Mouse (Mus musculus): ENCODE data around the gene Zfp651. TPM values are rescaled to one million over a fixed set of nuclear protein-coding genes. Genes with fewer than 3 reads are reported as not detected.

Zfp651 gene
- 8.0 and 9.8 TPM in 2 replicates for polyA plus RNA-seq (2014; fragmentation: Nextera tagmentation; extraction: Ambion mirVana)

DNA sequence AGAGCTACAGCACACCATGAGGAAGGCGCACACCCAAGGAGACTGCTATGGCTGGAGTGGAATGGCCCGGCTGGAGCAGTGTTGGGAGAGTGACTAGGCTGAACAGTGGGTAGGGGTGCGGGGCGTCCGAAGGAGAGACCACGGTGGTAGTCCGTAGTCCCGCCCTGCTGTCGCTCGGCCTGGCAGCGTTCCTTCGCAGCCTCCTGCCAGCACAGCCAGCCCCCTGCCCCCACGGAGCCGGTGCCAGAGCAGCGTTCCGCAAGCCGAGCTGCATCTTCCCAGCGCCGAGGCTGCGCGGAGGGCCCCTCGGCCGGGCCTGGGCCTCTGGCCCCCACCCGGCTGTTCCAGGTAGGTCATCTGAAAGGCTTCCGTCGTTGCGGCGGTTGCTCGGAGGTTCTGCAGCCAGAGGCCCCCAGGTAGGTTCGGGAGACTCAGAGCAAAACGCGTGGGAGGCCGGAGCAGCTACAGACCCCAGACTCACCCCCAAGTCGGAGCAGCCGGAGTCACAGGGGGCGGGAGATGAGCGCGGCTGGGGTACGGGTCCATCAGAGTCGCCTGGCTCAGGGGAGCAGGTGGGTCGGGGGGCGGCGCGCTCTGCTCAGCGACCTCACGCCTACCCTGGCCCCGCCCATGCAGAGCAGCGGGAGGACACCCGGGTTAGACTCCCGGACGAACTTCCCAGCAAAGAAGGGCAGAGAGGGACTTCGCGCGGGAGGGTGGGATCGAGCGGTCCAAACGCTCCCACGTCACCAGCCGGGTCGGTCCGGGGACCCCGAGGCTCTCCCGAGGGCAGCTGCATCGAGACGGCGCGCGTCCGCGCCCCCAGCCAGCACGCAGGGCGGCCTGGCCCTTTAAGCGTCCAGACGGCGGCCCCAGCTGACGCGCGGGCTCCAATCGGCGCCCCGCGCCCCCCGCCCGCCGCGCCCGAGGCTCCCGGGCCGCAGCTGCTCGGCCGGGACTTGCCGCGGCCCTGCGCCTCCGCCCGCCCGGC lies at the start of gene Zfp651:
Gene Zfp651 (plus strand): TSS at position 240 of the 991 bp plus-strand sequence.
- H3K9me3 ChIP-seq (ENCODE audit: control insufficient read depth, low read length), result no peaks in the 10 kb centered on the region

DNA sequence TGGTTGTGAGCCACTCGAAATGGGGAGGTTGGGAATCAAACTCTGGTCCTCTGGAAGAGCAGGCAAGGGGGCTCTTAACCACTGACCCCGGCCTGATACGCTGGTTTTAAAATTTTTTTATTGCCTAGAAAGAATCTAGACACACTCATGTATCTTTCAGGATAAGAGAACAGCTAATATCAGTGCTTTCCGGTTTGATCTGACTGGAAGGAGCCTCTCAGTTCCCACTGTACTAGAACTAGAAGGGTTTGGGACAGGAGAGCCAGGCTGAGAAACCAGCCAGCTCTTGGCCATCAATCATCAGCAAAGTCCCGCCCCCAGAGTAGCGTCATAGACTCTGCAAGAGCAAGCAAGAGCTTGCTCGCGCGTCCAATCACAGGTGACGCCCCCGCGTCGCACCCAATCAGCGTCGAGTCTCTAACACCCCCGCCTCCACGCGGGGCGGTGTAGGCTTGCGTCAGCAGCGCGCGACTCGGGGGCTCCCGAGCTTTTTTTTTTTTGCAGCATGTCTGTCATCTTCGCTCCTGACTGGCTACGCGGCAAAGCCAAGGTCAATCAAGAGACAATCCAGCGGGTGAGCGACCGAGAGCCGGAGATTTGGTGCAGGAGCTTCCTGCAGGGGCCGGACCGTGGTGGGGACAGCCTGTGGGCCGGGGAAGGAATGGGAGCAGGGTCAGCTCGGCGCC lies 49.1 kb upstream of the Zfp651 start, which contains the start of gene Ss18l2:
Gene Ss18l2 (plus strand): TSS at position 432 of the 686 bp plus-strand sequence.
- WGBS, result 5% methylated on average over 37 of the region's 37 CpGs
- peak within 1 kb of the TSS; percentile 68 for H3K4me2 ChIP-seq (replicated peaks; ENCODE audit: low read depth, low read length)
- peak; percentile 94 for ATAC-seq (ENCODE audit: low FRiP score, low TSS enrichment)
- peak within 1 kb of the TSS; percentile 82 for H3K4me3 ChIP-seq (ENCODE audit: low read length)
- H3K36me3 ChIP-seq (ENCODE audit: control insufficient read depth, insufficient read depth, low read length), result peaks cover 8% of the 10 kb centered on the region
- no peaks in the 10 kb centered on the region for H3K27me3 ChIP-seq (ENCODE audit: control insufficient read depth, insufficient read depth, low read length)
- peak within 1 kb of the TSS; percentile 88 for H3K27ac ChIP-seq (ENCODE audit: low read depth, low read length)
- H3K9ac ChIP-seq (ENCODE audit: low read depth, low read length), result peak within 1 kb of the TSS; percentile 88
- H3K9me3 ChIP-seq (ENCODE audit: control insufficient read depth, low read length), result no peaks in the 10 kb centered on the region
- H3K4me1 ChIP-seq (ENCODE audit: control insufficient read depth, insufficient read depth, low read length), result peaks cover 31% of the 10 kb centered on the region

More for the DNA sequence above, at the start of gene Zfp651:
- 1% methylated on average over 80 of the region's 97 CpGs for WGBS
- Histone ChIP-seq H3K9ac (ENCODE audit: low read depth, low read length) (peak within 1 kb of the TSS; percentile 92), H3K4me3 (ENCODE audit: low read length) (peak within 1 kb of the TSS; percentile 86), H3K27ac (ENCODE audit: low read depth, low read length) (peak within 1 kb of the TSS; percentile 93), H3K27me3 (ENCODE audit: control insufficient read depth, insufficient read depth, low read length) (no peaks in the 10 kb centered on the region), H3K4me2 (replicated peaks; ENCODE audit: low read depth, low read length) (peak within 1 kb of the TSS; percentile 94), H3K4me1 (ENCODE audit: control insufficient read depth, insufficient read depth, low read length) (peaks cover 26% of the 10 kb centered on the region; the same call in 1 of the 2 replicates), H3K36me3 (ENCODE audit: control insufficient read depth, insufficient read depth, low read length) (peaks cover 38% of the 10 kb centered on the region)
- ATAC-seq (ENCODE audit: low FRiP score, low TSS enrichment), result peak; percentile 75

DNA sequence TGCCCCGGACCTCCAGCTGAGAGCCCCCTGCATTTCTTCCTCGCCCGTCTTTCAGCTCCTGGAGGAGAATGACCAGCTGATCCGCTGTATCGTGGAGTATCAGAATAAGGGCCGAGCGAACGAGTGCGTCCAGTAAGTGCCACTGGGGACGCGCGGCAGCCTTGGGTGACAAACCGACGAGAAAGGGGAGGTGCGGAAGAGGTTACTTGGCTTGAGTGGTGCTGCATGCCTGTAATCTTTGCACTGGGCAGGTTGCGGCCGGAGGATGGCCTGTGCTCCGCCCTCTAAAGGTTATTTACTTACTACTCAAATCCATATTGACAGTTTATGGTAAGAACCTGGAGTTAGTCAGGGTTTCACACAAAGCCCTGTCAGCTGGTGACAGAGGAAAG lies 48.5 kb upstream of the Zfp651 start:
- ATAC-seq (ENCODE audit: low FRiP score, low TSS enrichment), result peak; percentile 13; the same call in 1 of the 2 replicates
- WGBS, result 0% methylated on average over 18 of the region's 18 CpGs

DNA sequence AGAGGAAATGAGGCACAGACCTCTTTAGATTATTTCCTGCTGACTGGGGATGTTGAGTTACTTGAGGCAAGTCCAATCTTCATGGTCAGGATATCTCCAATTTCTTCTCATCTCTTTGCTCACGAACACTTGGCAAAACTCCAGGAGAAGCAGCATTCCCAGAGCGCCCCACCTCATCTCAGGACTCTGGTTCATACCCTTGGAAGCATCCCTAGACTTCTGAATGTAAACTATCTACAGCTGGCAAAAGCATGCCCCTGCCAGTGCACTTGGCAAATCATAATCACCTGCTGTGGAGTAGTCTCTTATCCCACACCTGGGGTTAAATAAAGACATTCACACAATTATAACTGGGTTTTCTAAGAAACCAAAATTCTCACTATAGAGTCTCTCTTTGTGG lies 42.1 kb upstream of the Zfp651 start:
- 84% methylated on average over 2 of the region's 2 CpGs for WGBS
- H3K4me1 ChIP-seq (ENCODE audit: control insufficient read depth, insufficient read depth, low read length), result peaks cover 4% of the 10 kb centered on the region; the same call in 1 of the 2 replicates
- no peak overlapping the region for H3K9ac ChIP-seq (ENCODE audit: low read depth, low read length)
- H3K4me3 ChIP-seq (ENCODE audit: low read length), result no peak overlapping the region
- no peak for ATAC-seq (ENCODE audit: low FRiP score, low TSS enrichment)
- H3K27ac ChIP-seq (ENCODE audit: low read depth, low read length), result no peak overlapping the region
- H3K4me2 ChIP-seq (replicated peaks; ENCODE audit: low read depth, low read length), result no peak overlapping the region
- no peaks in the 10 kb centered on the region for H3K9me3 ChIP-seq (ENCODE audit: control insufficient read depth, low read length)
- H3K27me3 ChIP-seq (ENCODE audit: control insufficient read depth, insufficient read depth, low read length), result no peaks in the 10 kb centered on the region
- H3K36me3 ChIP-seq (ENCODE audit: control insufficient read depth, insufficient read depth, low read length), result peaks cover 8% of the 10 kb centered on the region

More for the DNA sequence above, 48.5 kb upstream of the Zfp651 start:
- Histone ChIP-seq H3K27ac (ENCODE audit: low read depth, low read length) (peak overlapping the region; percentile 88), H3K4me1 (ENCODE audit: control insufficient read depth, insufficient read depth, low read length) (peaks cover 26% of the 10 kb centered on the region), H3K27me3 (ENCODE audit: control insufficient read depth, insufficient read depth, low read length) (no peaks in the 10 kb centered on the region), H3K4me3 (ENCODE audit: low read length) (peak overlapping the region; percentile 82), H3K36me3 (ENCODE audit: control insufficient read depth, insufficient read depth, low read length) (peaks cover 8% of the 10 kb centered on the region), H3K9ac (ENCODE audit: low read depth, low read length) (peak overlapping the region; percentile 88), H3K4me2 (replicated peaks; ENCODE audit: low read depth, low read length) (peak overlapping the region; percentile 68), H3K9me3 (ENCODE audit: control insufficient read depth, low read length) (no peaks in the 10 kb centered on the region)

DNA sequence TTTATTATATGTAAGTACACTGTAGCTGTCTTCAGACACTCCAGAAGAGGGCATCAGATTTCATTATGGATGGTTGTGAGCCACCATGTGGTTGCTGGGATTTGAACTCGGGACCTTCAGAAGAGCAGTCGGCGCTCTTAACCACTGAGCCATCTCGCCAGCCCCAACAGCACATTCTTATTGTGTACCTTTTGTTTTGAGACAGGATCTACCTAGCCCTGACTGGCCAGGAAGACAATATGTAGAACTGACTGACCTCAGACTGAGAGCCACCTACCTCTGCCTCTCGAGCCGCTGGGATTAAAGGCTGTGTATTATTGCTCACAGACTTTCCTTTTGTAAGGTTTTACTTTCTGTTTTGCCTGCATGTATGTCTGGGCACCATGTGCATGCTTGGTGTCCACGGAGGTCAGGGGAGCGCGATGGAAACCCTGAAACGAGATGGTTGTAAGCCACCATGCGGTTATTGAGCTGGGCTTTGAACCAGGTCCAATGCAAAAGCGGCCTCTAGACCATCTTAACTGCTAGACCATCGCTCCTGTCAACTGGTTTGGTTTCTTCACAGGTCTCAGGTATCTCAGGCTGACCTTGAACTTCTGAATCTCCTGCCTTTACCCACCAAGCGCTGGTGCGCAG lies 40.9 kb upstream of the Zfp651 start:
- 0 out of 2 replicates have a peak, but pooled peaks have one; percentile 3 for ATAC-seq (ENCODE audit: low FRiP score, low TSS enrichment)
- no peaks in the 10 kb centered on the region for H3K9me3 ChIP-seq (ENCODE audit: control insufficient read depth, low read length)
- H3K36me3 ChIP-seq (ENCODE audit: control insufficient read depth, insufficient read depth, low read length), result no peaks in the 10 kb centered on the region; the same call in 1 of the 2 replicates
- H3K4me3 ChIP-seq (ENCODE audit: low read length), result peak overlapping the region; percentile 93
- H3K27ac ChIP-seq (ENCODE audit: low read depth, low read length), result peak overlapping the region; percentile 90
- 68% methylated on average over 15 of the region's 15 CpGs for WGBS
- H3K9ac ChIP-seq (ENCODE audit: low read depth, low read length), result peak overlapping the region; percentile 67
- H3K4me1 ChIP-seq (ENCODE audit: control insufficient read depth, insufficient read depth, low read length), result peaks cover 4% of the 10 kb centered on the region; the same call in 1 of the 2 replicates
- no peaks in the 10 kb centered on the region for H3K27me3 ChIP-seq (ENCODE audit: control insufficient read depth, insufficient read depth, low read length)
- peak overlapping the region; percentile 56 for H3K4me2 ChIP-seq (replicated peaks; ENCODE audit: low read depth, low read length)

DNA sequence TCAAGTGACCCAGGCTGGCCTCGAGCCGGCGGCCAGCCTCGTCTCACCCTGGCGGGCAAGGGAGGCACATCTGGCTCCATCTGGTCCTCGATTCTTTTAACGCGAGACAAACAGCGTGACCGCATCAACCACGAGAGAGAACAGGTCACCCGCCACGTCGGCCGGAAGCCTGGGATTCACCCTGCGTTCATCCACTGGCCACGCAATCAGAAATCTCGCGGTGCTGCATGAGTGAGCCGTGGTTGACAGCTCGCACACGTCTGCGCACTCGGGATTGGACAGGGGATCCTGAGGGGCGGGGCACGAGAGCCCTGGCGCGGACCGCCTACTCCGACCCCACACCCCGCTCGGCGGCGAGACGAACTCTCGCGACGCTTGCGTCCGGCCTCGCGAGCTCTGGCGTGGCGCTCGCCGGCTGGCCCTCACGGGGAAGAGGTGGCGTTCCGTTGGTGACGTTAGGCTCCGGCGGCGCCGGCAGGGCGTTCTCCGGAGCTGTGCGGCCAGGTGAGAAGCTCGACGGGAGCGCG lies 40.3 kb upstream of the Zfp651 start, which contains the start of gene Nktr:
Gene Nktr (plus strand): TSS at position 378 of the 527 bp plus-strand sequence.
- peak within 1 kb of the TSS; percentile 93 for H3K4me3 ChIP-seq (ENCODE audit: low read length)
- ATAC-seq (ENCODE audit: low FRiP score, low TSS enrichment), result peak; percentile 99
- no peaks in the 10 kb centered on the region for H3K9me3 ChIP-seq (ENCODE audit: control insufficient read depth, low read length)
- H3K27me3 ChIP-seq (ENCODE audit: control insufficient read depth, insufficient read depth, low read length), result no peaks in the 10 kb centered on the region
- no peaks in the 10 kb centered on the region for H3K36me3 ChIP-seq (ENCODE audit: control insufficient read depth, insufficient read depth, low read length)
- peak within 1 kb of the TSS; percentile 91 for H3K4me2 ChIP-seq (replicated peaks; ENCODE audit: low read depth, low read length)
- peaks cover 4% of the 10 kb centered on the region; the same call in 1 of the 2 replicates for H3K4me1 ChIP-seq (ENCODE audit: control insufficient read depth, insufficient read depth, low read length)
- H3K9ac ChIP-seq (ENCODE audit: low read depth, low read length), result peak within 1 kb of the TSS; percentile 98
- H3K27ac ChIP-seq (ENCODE audit: low read depth, low read length), result peak within 1 kb of the TSS; percentile 95
- 0% methylated on average over 59 of the region's 61 CpGs for WGBS

DNA sequence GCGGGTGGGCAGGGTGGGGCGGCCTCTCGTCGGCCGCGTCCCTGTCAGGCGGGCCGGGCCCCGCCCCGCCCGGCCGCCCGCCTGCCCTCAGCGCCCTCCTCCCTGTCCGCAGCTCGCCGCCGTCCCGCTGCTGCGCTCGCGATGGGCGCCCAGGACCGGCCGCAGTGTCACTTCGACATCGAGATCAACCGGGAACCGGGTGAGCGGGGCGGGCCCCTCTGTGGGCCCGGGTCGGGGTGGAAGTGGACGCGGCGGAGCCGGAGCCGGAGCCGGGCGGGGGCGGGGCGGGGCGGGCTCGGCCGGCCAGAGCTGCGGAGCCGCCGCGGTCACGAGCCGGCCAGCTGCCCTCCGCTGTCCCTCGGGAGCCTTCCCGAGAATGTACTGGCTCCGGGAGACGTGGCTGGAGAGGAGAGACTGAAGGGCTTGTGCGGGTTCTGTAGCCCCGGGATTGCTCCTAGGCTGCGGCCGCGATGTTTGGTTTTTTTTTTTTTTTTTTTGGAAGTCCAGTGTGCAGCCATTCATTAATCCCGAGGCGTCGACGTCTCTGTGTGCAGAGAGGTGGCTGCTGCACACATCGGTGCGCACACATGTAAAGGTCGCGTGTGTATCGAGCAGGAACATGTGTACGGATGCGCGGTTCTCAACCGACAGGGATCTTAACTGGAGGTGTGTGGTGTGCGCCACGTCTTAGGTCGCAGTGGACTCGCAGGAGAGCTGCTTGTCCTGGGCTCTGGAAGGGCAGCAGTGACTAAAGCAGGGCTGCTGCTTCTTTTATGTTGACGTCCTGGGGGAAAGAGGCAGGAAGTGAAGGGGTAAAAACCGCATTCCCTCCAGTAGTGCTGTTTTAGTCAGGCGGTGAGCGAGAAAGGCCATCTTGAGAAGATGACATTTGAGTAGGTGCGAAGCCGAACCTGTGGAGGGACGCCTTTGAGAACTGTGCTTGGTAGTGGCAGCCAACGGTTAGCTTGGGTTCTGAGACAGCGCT lies 39.5 kb upstream of the Zfp651 start:
- Histone ChIP-seq H3K27me3 (ENCODE audit: control insufficient read depth, insufficient read depth, low read length) (no peaks in the 10 kb centered on the region), H3K36me3 (ENCODE audit: control insufficient read depth, insufficient read depth, low read length) (no peaks in the 10 kb centered on the region), H3K9me3 (ENCODE audit: control insufficient read depth, low read length) (no peaks in the 10 kb centered on the region), H3K4me1 (ENCODE audit: control insufficient read depth, insufficient read depth, low read length) (peaks cover 4% of the 10 kb centered on the region; the same call in 1 of the 2 replicates), H3K27ac (ENCODE audit: low read depth, low read length) (peak overlapping the region; percentile 95), H3K4me3 (ENCODE audit: low read length) (peak overlapping the region; percentile 93), H3K9ac (ENCODE audit: low read depth, low read length) (peak overlapping the region; percentile 98), H3K4me2 (replicated peaks; ENCODE audit: low read depth, low read length) (peak overlapping the region; percentile 91)
- peak; percentile 71 for ATAC-seq (ENCODE audit: low FRiP score, low TSS enrichment)
- under 1% methylated on average over 60 of the region's 87 CpGs for WGBS
